13 mouse cellular contexts compared by ENCODE assay signal in the genomic region with DNA sequence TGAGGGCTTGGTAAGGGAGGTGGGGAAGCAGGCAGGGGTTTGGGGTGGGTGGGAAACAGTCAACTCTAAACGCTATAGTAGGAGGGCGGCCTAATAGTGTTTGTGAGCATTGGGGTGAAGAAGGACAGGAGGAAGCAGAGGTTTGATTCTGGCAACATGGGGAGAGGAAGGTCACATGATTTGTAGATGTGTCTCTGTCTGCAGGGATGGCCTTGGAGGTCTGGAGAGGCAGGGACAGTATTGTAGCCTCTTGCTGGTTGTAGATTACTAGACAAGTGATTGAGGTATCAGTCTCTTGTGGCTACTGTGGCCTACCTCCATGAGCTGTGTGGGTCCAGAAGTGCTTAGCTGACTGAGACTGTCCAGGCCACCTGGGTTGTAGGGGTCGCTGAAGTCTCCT. TPM values are rescaled to one million over a fixed set of nuclear protein-coding genes. Genes with fewer than 3 reads are reported as not detected.
DNase-seq lines count a peak whose midpoint lies in the region; ATAC-seq and TF ChIP-seq lines count a peak whose summit lies in the region.
"Had no signal": no experiment of that assay in that cellular context is flagged by ENCODE, and none has a peak within 500 bp of the region (broad histone marks: within the 10 kb centered on the region; RNA-seq: fewer than 3 reads in every experiment).

No protein-coding gene starts in this region.

- no peak; the same call in 1 of the 2 replicates for ATAC-seq in heart, embryonic 11.5 days (replicated peaks; ENCODE audit: insufficient number of reproducible peaks, low FRiP score, low TSS enrichment)
- ATAC-seq in kidney, postnatal 0 days (replicated peaks; ENCODE audit: low FRiP score, low read depth), result no peak
- no peak for ATAC-seq in stomach, embryonic 14.5 days (ENCODE audit: insufficient number of reproducible peaks, insufficient read depth, low FRiP score, low read depth)
- no peak for ATAC-seq in stomach, postnatal 0 days (ENCODE audit: low FRiP score, low TSS enrichment)
- 0 out of 2 replicates have a peak, but pooled peaks have one; percentile 3 for ATAC-seq in stomach, embryonic 16.5 days (ENCODE audit: insufficient read depth, low FRiP score)
- ATAC-seq: forebrain, embryonic 14.5 days had no signal

- no peaks in the 10 kb centered on the region for H3K36me3 ChIP-seq in heart, embryonic 11.5 days (ENCODE audit: control insufficient read depth, insufficient read depth, low read length)
- no peaks in the 10 kb centered on the region for H3K36me3 ChIP-seq in kidney, postnatal 0 days (ENCODE audit: insufficient read depth, low read length)
- no peaks in the 10 kb centered on the region for H3K36me3 ChIP-seq in stomach, embryonic 14.5 days (ENCODE audit: control insufficient read depth, insufficient read depth, low read length)
- H3K36me3 ChIP-seq in stomach, postnatal 0 days (ENCODE audit: control insufficient read depth, insufficient read depth, low read length), result no peaks in the 10 kb centered on the region
- H3K36me3 ChIP-seq in stomach, embryonic 16.5 days (ENCODE audit: control insufficient read depth, insufficient read depth, low read length), result no peaks in the 10 kb centered on the region
- H3K36me3 ChIP-seq: G1E had no signal

- WGBS in heart, embryonic 11.5 days (ENCODE audit: insufficient replicate concordance), result 51% methylated on average over 3 of the region's 3 CpGs
- whole genome bisulfite sequencing in kidney, postnatal 0 days, result 55% methylated on average over 3 of the region's 3 CpGs
- 58% methylated on average over 3 of the region's 3 CpGs for WGBS in stomach, embryonic 14.5 days
- WGBS in stomach, postnatal 0 days, result 60% methylated on average over 3 of the region's 3 CpGs
- WGBS in stomach, embryonic 16.5 days, result 41% methylated on average over 3 of the region's 3 CpGs

- no peak for TF ChIP-seq CTCF in kidney, postnatal 0 days (IDR thresholded peaks at IDR 0.05; ENCODE audit: low read depth)
- no peak for TF ChIP-seq CTCF in stomach, postnatal 0 days (IDR thresholded peaks at IDR 0.05; ENCODE audit: low read depth)

- no peak overlapping the region for H3K4me3 ChIP-seq in heart, embryonic 11.5 days (ENCODE audit: low read depth, low read length)
- no peak overlapping the region for H3K4me3 ChIP-seq in kidney, postnatal 0 days (replicated peaks; ENCODE audit: low read depth, low read length)
- H3K4me3 ChIP-seq in stomach, embryonic 14.5 days (ENCODE audit: low read depth, low read length), result no peak overlapping the region
- no peak overlapping the region for H3K4me3 ChIP-seq in stomach, postnatal 0 days (ENCODE audit: low read depth, low read length)
- no peak overlapping the region for H3K4me3 ChIP-seq in stomach, embryonic 16.5 days (replicated peaks; ENCODE audit: low read length)
- H3K4me3 ChIP-seq: gastrocnemius, adult 2 months had no signal

- H3K27ac ChIP-seq in heart, embryonic 11.5 days (ENCODE audit: low read depth, low read length), result no peak overlapping the region; the same call in 1 of the 2 replicates
- H3K27ac ChIP-seq in kidney, postnatal 0 days, result peak overlapping the region; percentile 60; the same call in 1 of the 2 replicates
- no peak overlapping the region; the same call in 1 of the 2 replicates for H3K27ac ChIP-seq in stomach, embryonic 14.5 days (ENCODE audit: low read length)
- no peak overlapping the region for H3K27ac ChIP-seq in stomach, postnatal 0 days (replicated peaks)
- no peak overlapping the region for H3K27ac ChIP-seq in stomach, embryonic 16.5 days (ENCODE audit: low read length)
- H3K27ac ChIP-seq: gastrocnemius, adult 2 months had no signal

- no peak for DNase-seq in heart, adult 11 months
- DNase-seq in kidney, postnatal 0 days (ENCODE audit: low spot score), result no peak
- no peak for DNase-seq in kidney, adult 9 months
- no peak for DNase-seq in stomach, postnatal 0 days (ENCODE audit: low spot score)
- DNase-seq in thymus, postnatal 14 days, result no peak
- DNase-seq: kidney, adult 8-10 months; right cerebral cortex, postnatal 25 days had no signal

- peak overlapping the region; percentile 23 for H3K4me2 ChIP-seq in heart, embryonic 11.5 days
- H3K4me2 ChIP-seq in kidney, postnatal 0 days (ENCODE audit: low read length), result 0 out of 2 replicates have a peak overlapping the region, but pooled peaks have one; percentile 12
- H3K4me2 ChIP-seq in stomach, embryonic 14.5 days (replicated peaks; ENCODE audit: low read depth, low read length), result 0 out of 2 replicates have a peak overlapping the region, but pooled peaks have one; percentile 2
- no peak overlapping the region for H3K4me2 ChIP-seq in stomach, postnatal 0 days (replicated peaks; ENCODE audit: low read depth)
- no peak overlapping the region for H3K4me2 ChIP-seq in stomach, embryonic 16.5 days (ENCODE audit: low read depth, low read length)

- H3K4me1 ChIP-seq in heart, embryonic 11.5 days (ENCODE audit: control insufficient read depth, insufficient read depth, low read length), result peaks cover 64% of the 10 kb centered on the region
- peaks cover 22% of the 10 kb centered on the region; the same call in 1 of the 2 replicates for H3K4me1 ChIP-seq in kidney, postnatal 0 days (replicated peaks; ENCODE audit: insufficient read depth, low read length)
- H3K4me1 ChIP-seq in stomach, embryonic 14.5 days (ENCODE audit: control insufficient read depth, insufficient read depth, low read length), result peaks cover 40% of the 10 kb centered on the region
- H3K4me1 ChIP-seq in stomach, postnatal 0 days (replicated peaks; ENCODE audit: control insufficient read depth, insufficient read depth), result peaks cover 9% of the 10 kb centered on the region
- peaks cover 49% of the 10 kb centered on the region for H3K4me1 ChIP-seq in stomach, embryonic 16.5 days (ENCODE audit: control insufficient read depth, insufficient read depth, low read length)

- H3K27me3 ChIP-seq in heart, embryonic 11.5 days (ENCODE audit: control insufficient read depth, insufficient read depth, low read length), result no peaks in the 10 kb centered on the region
- no peaks in the 10 kb centered on the region for H3K27me3 ChIP-seq in kidney, postnatal 0 days (ENCODE audit: insufficient read depth, low read length)
- H3K27me3 ChIP-seq in stomach, embryonic 14.5 days (ENCODE audit: control insufficient read depth, insufficient read depth, low read length), result no peaks in the 10 kb centered on the region
- no peaks in the 10 kb centered on the region for H3K27me3 ChIP-seq in stomach, postnatal 0 days (ENCODE audit: control insufficient read depth, insufficient read depth, low read length)
- no peaks in the 10 kb centered on the region for H3K27me3 ChIP-seq in stomach, embryonic 16.5 days (ENCODE audit: control insufficient read depth, insufficient read depth, low read length)

- no peak overlapping the region for H3K9ac ChIP-seq in heart, embryonic 11.5 days (ENCODE audit: low read depth, low read length)
- no peak overlapping the region for H3K9ac ChIP-seq in kidney, postnatal 0 days (ENCODE audit: low read depth, low read length)
- H3K9ac ChIP-seq in stomach, embryonic 14.5 days (replicated peaks; ENCODE audit: low read depth, low read length), result no peak overlapping the region
- no peak overlapping the region for H3K9ac ChIP-seq in stomach, postnatal 0 days (ENCODE audit: low read length)
- H3K9ac ChIP-seq in stomach, embryonic 16.5 days (ENCODE audit: low read length), result no peak overlapping the region

- TF ChIP-seq EP300 in stomach, postnatal 0 days (optimal IDR thresholded peaks at IDR 0.05), result no peak

- H3K9me3 ChIP-seq in heart, embryonic 11.5 days (replicated peaks; ENCODE audit: control insufficient read depth, low read length), result no peaks in the 10 kb centered on the region
- no peaks in the 10 kb centered on the region for H3K9me3 ChIP-seq in kidney, postnatal 0 days (replicated peaks; ENCODE audit: low read length)
- H3K9me3 ChIP-seq in stomach, embryonic 14.5 days (ENCODE audit: control insufficient read depth, low read depth, low read length), result no peaks in the 10 kb centered on the region
- H3K9me3 ChIP-seq in stomach, postnatal 0 days (ENCODE audit: control insufficient read depth, low read length), result no peaks in the 10 kb centered on the region
- no peaks in the 10 kb centered on the region for H3K9me3 ChIP-seq in stomach, embryonic 16.5 days (replicated peaks; ENCODE audit: control insufficient read depth, low read length)

RNA-seq across cellular contexts. Expression of a gene that starts 13.5 kb away (rescaled TPM):
- polyA plus RNA-seq in heart, embryonic 11.5 days (2014; fragmentation: Nextera tagmentation; extraction: Ambion mirVana), result 9.1 and 10.8 TPM in 2 replicates
- 8.5 and 8.7 TPM in 2 replicates for polyA plus RNA-seq in kidney, postnatal 0 days (2015; fragmentation: Nextera tagmentation; extraction: Ambion mirVana)
- 17.6 and 20.0 TPM in 2 replicates for polyA plus RNA-seq in stomach, embryonic 14.5 days (2014; fragmentation: Nextera tagmentation; extraction: Ambion mirVana)
- polyA plus RNA-seq in stomach, postnatal 0 days (2015; fragmentation: Nextera tagmentation; extraction: Ambion mirVana), result 4.2 TPM in 2 replicates
- 5.1 and 5.8 TPM in 2 replicates for polyA plus RNA-seq in stomach, embryonic 16.5 days (2015; fragmentation: Nextera tagmentation; extraction: Ambion mirVana)

Comparison
In these comparisons a context has a peak if more than half of its experiments do, and no peak if none do; other contexts are left out.
1. H3K4me2 ChIP-seq: peak in heart, embryonic 11.5 days (single experiment), kidney, postnatal 0 days (single experiment) and stomach, embryonic 14.5 days (single experiment); none in stomach, postnatal 0 days (single experiment) and stomach, embryonic 16.5 days (single experiment).